Mouse (Mus musculus) heart, postnatal 0 days (tissue): Measurements from ENCODE around the gene Gm45837.

Source experiments
- CTCF ChIP-seq: IDR thresholded peaks from 2 replicates; pipeline ENCODE4 v1.5.1; 2016; ENCODE audit warnings: antibody characterized with exemption, control low read depth, low read depth
- EP300 ChIP-seq: IDR thresholded peaks from 2 replicates; pipeline ENCODE4 v1.6.1; 2016; ENCODE audit warnings: antibody characterized with exemption, low read depth

- no peak for TF ChIP-seq CTCF
- no peak for TF ChIP-seq EP300
These were observed 5.7 kb downstream of the Gm45837 start for GRCm38 (mm10) chr7:101416391-101416790.
